Mouse (Mus musculus) kidney, postnatal 10 days (tissue): ENCODE measurements at regions not wholly inside any gene's neighbourhood (a gene's known extent, or its start where the extent isn't known, plus 50 kb on each side); places are given as distances from the start of the nearest gene placed in this dataset.
A peak's percentile ranks its signal among the peaks of the same experiment; 100 is the strongest.

Source experiments
- DNase-seq: peaks from one replicate; pipeline ENCODE4 v3.0.0; 2021; ENCODE audit warnings: mixed read lengths

- no peak for DNase-seq
These were observed 118.4 kb upstream of the Gnao1 start for GRCm38 (mm10) chr8:93691375-93691774.

GRCm38 (mm10) chr8:93691826-93692225, 117.9 kb upstream of the Gnao1 start:
- no peak for DNase-seq

DNA sequence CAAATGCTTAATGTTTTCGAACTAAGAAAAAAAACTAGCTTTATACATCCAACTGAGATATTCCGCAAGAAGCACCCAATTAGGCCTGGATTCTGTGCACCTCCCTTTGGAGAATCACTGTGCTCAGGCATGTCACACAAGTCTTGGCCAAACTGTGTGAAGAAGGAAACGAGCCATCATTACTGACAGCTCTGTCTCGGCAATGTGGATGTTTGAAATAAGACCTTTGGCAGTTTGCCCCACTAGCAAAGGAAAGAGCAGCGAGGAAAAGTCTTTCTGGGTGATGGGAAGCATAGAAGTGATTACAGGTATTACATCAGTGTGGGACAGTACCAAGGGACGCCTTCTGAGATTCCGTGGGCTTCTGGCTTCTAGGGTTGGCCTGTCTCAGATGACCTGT, 112.6 kb upstream of the Gnao1 start:
- DNase-seq = no peak

- DNase-seq = no peak
These were observed 111.3 kb upstream of the Gnao1 start for GRCm38 (mm10) chr8:93698508-93698907.

DNA sequence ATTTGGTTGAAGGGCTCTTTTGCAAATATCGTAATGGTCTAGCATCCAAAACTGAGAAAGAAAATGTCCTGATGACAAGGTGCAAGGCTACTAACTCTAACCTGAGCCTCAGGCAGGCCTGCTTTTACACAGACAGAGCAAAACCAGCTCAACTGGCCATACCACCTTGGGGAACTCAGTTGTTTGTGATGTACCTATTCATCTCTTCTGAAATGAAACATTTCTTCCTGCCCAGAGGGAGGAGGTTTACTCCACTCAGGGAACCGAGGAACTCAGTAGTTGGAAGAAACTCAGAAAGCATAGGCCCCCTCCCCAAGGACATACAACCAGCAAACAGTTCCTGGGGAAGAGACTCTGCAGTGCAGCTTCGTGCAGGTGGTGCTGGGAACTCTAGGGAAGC, 108.4 kb upstream of the Gnao1 start:
- no peak for DNase-seq

DNA sequence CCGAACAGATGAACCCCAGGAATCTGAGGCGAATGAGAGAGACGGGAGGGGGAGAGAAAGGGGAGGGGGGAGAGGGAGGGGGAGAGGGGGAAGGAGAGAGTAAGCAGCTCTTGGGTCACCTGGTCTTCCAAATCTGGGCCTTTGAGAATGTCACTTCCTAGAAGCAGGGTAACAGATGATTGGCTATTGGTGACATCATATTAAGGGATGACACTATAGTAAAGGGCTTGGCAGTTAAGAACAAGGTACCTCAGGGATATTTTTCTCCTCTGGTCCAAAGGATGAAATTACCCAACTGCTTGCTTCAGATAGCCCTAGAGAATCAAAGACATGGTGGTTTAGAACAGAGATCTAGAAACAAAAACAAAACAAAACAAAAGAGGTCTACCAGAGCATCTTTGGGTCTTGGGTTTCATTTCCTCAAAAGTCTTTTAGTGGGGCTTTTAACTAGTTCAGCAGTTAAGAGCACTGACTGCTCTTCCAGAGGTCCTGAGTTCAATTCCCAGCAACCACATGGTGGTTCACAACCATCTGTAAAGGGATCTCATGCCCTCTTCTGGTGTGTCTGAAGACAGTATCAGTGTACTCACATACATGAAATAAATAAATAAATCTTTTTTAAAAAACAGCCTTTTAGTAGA, 97.6 kb upstream of the Gnao1 start:
- no peak for DNase-seq

- DNase-seq = no peak
These were observed 96.5 kb upstream of the Gnao1 start for GRCm38 (mm10) chr8:93713221-93713620.

- no peak for DNase-seq
These were observed 84.8 kb upstream of the Gnao1 start for GRCm38 (mm10) chr8:93724896-93725489.

GRCm38 (mm10) chr8:93729124-93729930, 80.4 kb upstream of the Gnao1 start:
- DNase-seq = no peak

- no peak for DNase-seq
These were observed 78.7 kb upstream of the Gnao1 start for GRCm38 (mm10) chr8:93730738-93731700.

DNA sequence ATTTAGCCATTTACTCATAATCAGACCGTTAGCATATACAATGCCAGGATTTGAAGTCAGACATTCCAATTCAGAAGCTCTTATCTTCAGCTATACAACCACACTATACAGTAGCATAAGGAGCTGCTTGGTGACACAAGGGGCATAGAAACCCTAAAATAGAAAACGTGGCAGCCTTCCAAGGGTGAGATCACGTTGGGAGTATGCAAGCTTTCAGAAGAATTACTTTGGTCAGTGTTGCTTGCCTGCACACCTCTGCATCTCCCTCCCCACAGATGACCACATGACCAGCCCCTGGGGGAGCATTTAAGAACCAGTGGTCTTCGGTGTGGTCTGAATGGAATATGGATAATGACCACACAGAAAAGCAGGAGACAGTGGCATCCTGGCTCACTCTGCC, 74.9 kb upstream of the Gnao1 start:
- DNase-seq = no peak

DNA sequence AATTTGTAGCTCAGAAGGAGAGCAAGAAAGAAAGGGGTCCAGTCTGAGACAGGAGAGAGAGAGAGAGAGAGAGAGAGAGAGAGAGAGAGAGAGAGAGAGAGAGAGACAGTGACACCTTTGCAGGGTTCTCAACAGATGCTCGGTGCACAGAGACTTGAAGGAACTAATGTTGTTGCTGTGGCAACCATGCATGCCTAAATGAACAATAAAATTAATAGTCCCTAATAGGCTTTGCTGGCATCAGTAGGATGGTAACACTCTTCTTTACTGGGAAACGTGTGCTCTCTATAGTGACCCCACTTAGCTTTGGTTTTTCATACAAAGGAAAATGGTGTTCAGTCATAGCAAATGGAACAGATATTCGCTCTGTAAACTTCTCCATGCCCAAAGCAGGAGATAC, 69.5 kb upstream of the Gnao1 start:
- no peak for DNase-seq

DNA sequence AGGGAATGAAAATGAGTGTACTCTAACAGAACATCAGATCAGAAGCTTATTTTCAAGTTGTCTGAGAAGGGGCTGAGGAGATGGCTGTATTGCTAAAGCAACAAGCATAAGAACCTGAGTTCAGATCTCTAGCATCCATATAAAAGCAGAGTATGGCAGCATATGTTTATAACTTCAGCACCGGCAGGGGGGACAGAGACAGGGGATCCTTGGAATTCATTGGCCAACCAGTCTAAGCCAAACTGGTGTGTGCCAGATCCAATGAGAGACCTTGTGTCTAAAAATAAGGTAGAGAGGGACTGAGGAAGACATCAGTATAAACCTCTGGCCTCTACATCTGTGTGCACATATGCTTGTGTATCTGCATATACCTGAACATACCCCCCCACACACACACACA, 61.0 kb upstream of the Gnao1 start:
- peak; percentile 15 for DNase-seq

- no peak for DNase-seq
These were observed 58.8 kb upstream of the Gnao1 start for GRCm38 (mm10) chr8:93750921-93751320.

DNA sequence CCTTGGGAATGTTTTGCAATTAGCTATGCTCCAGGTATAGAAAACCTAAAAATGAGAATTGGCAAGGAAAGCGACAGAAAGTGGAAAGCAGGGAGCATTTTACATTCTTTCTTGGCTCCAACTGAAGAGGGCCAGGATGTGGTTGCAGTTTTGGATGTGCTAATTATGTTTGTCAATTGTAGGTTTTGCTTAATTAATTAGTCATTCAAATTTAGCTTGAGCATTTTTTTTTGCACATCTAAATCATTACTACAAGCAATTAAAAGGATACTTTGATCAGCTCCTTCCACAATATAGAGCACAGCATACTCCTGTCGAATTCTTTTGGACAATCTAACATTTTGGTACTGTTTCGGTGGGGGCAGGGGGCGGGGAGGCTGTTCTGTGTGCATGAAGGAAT, 53.8 kb upstream of the Gnao1 start:
- no peak for DNase-seq
